Mouse (Mus musculus) hindbrain, embryonic 12.5 days (tissue): ENCODE results near the gene Crtac1. TPM values are rescaled to one million over a fixed set of nuclear protein-coding genes. Genes with fewer than 3 reads are reported as not detected.

Source experiments
- ATAC-seq: fragments of 200-750 bp; cut with Nextera tagmentation; 2 replicates; pipeline ENCODE4 v1.8.0; 2017; ENCODE audit warnings: moderate TSS enrichment; ENCODE audit not compliant: low FRiP score
- H3K27ac ChIP-seq: fragments of 300-500 bp; sonication (generic); 2 replicates; pipeline ENCODE4 v1.5.1; 2016; ENCODE audit warnings: mild to moderate bottlenecking
- H3K27me3 ChIP-seq: fragments of 300-500 bp; sonication (generic); 2 replicates; pipeline ENCODE4 v1.6.1; 2016; ENCODE audit warnings: mild to moderate bottlenecking
- H3K36me3 ChIP-seq: fragments of 300-500 bp; sonication (generic); 2 replicates; pipeline ENCODE4 v1.6.1; 2016; ENCODE audit warnings: mild to moderate bottlenecking
- H3K4me1 ChIP-seq: fragments of 300-500 bp; sonication (generic); 2 replicates; pipeline ENCODE4 v1.6.1; 2016
- H3K4me2 ChIP-seq: fragments of 300-500 bp; sonication (generic); replicated peaks from 2 replicates; pipeline ENCODE4 v1.6.1; 2016; ENCODE audit warnings: mild to moderate bottlenecking
- H3K4me3 ChIP-seq: fragments of 300-500 bp; sonication (generic); 2 replicates; pipeline ENCODE4 v1.5.1; 2016; ENCODE audit warnings: mild to moderate bottlenecking
- H3K9ac ChIP-seq: fragments of 300-500 bp; sonication (generic); 2 replicates; pipeline ENCODE4 v1.6.1; 2016; ENCODE audit warnings: mild to moderate bottlenecking, moderate library complexity
- H3K9me3 ChIP-seq: fragments of 300-500 bp; sonication (generic); replicated peaks from 2 replicates; pipeline ENCODE4 v1.6.1; 2016; ENCODE audit warnings: mild to moderate bottlenecking
- WGBS: fragments of 180-500 bp; shearing (Covaris S2); methylation state at CpG from one replicate; pipeline ENCODE4 v1.1.7; 2016; 5-methylcytosine and 5-hydroxymethylcytosine counted together
- polyA plus RNA-seq: library from polyadenylated mRNA; unstranded; fragments of >200 nt; fragmentation: Nextera tagmentation; extraction: Ambion mirVana; gene quantifications from 2 replicates; pipeline ENCODE4 v1.2.1, GENCODE M21; 2016

Gene Crtac1
- polyA plus RNA-seq, 1 experiment from 2014 or later: 14.8 TPM

- H3K4me1 ChIP-seq: peaks cover 5% of the 10 kb centered on the region; the same call in 1 of the 2 replicates
- no peaks in the 10 kb centered on the region for H3K36me3 ChIP-seq
- 13% methylated on average over 3 of the region's 3 CpGs for WGBS
- no peak overlapping the region for H3K27ac ChIP-seq
- no peak overlapping the region for H3K4me3 ChIP-seq
- H3K9me3 ChIP-seq: no peaks in the 10 kb centered on the region
- no peak overlapping the region for H3K9ac ChIP-seq
- H3K27me3 ChIP-seq: 0 out of 2 replicates have a peak, but pooled peaks cover 6% of the 10 kb centered on the region
- no peak for ATAC-seq
- no peak overlapping the region for H3K4me2 ChIP-seq
Observed at GRCm38 (mm10) chr19:42443887-42444409, 12.4 kb upstream of the Crtac1 start.

- Histone ChIP-seq H3K9me3 (no peaks in the 10 kb centered on the region), H3K4me3 (no peak overlapping the region), H3K9ac (no peak overlapping the region), H3K4me2 (no peak overlapping the region), H3K36me3 (no peaks in the 10 kb centered on the region), H3K27ac (no peak overlapping the region), H3K4me1 (peaks cover 5% of the 10 kb centered on the region; the same call in 1 of the 2 replicates), H3K27me3 (0 out of 2 replicates have a peak, but pooled peaks cover 6% of the 10 kb centered on the region)
- no peak for ATAC-seq
- WGBS: 80% methylated on average over 4 of the region's 4 CpGs
Observed at GRCm38 (mm10) chr19:42443266-42443665, 11.7 kb upstream of the Crtac1 start.

- Histone ChIP-seq H3K9me3 (no peaks in the 10 kb centered on the region), H3K9ac (no peak overlapping the region), H3K27ac (no peak overlapping the region), H3K4me1 (peaks cover 5% of the 10 kb centered on the region; the same call in 1 of the 2 replicates), H3K27me3 (0 out of 2 replicates have a peak, but pooled peaks cover 6% of the 10 kb centered on the region), H3K4me2 (no peak overlapping the region), H3K36me3 (no peaks in the 10 kb centered on the region), H3K4me3 (no peak overlapping the region)
- ATAC-seq: no peak
- WGBS: 52% methylated on average over 8 of the region's 8 CpGs
Observed at GRCm38 (mm10) chr19:42442246-42443197, 10.9 kb upstream of the Crtac1 start.

- no peaks in the 10 kb centered on the region for H3K36me3 ChIP-seq
- no peak overlapping the region for H3K4me2 ChIP-seq
- peaks cover 5% of the 10 kb centered on the region; the same call in 1 of the 2 replicates for H3K4me1 ChIP-seq
- H3K4me3 ChIP-seq: no peak overlapping the region
- H3K9ac ChIP-seq: no peak overlapping the region
- no peaks in the 10 kb centered on the region for H3K9me3 ChIP-seq
- no peak for ATAC-seq
- H3K27me3 ChIP-seq: peaks cover 16% of the 10 kb centered on the region
- WGBS: 35% methylated on average over 3 of the region's 3 CpGs
- H3K27ac ChIP-seq: no peak overlapping the region
Observed at GRCm38 (mm10) chr19:42440089-42440488, 8.5 kb upstream of the Crtac1 start.

- Histone ChIP-seq H3K27me3 (peaks cover 20% of the 10 kb centered on the region), H3K27ac (no peak overlapping the region), H3K9me3 (no peaks in the 10 kb centered on the region), H3K4me2 (no peak overlapping the region), H3K36me3 (no peaks in the 10 kb centered on the region), H3K4me1 (peaks cover 5% of the 10 kb centered on the region; the same call in 1 of the 2 replicates), H3K4me3 (no peak overlapping the region), H3K9ac (no peak overlapping the region)
- ATAC-seq: no peak
- 81% methylated on average over 9 of the region's 9 CpGs for WGBS
Observed at GRCm38 (mm10) chr19:42439353-42439752, 7.8 kb upstream of the Crtac1 start.

GRCm38 (mm10) chr19:42435621-42436020 lies 4.0 kb upstream of the Crtac1 start:
- Histone ChIP-seq H3K27ac (no peak overlapping the region), H3K36me3 (no peaks in the 10 kb centered on the region), H3K4me3 (no peak overlapping the region), H3K27me3 (peaks cover 50% of the 10 kb centered on the region), H3K4me2 (no peak overlapping the region), H3K9me3 (no peaks in the 10 kb centered on the region), H3K9ac (no peak overlapping the region), H3K4me1 (peaks cover 14% of the 10 kb centered on the region)
- no peak for ATAC-seq
- WGBS: 52% methylated on average over 4 of the region's 4 CpGs

- H3K4me1 ChIP-seq: peaks cover 14% of the 10 kb centered on the region
- no peaks in the 10 kb centered on the region for H3K9me3 ChIP-seq
- H3K4me2 ChIP-seq: peak overlapping the region; percentile 86
- peaks cover 58% of the 10 kb centered on the region for H3K27me3 ChIP-seq
- 49% methylated on average over 8 of the region's 8 CpGs for WGBS
- peak overlapping the region; percentile 84; the same call in 1 of the 2 replicates for H3K9ac ChIP-seq
- no peaks in the 10 kb centered on the region for H3K36me3 ChIP-seq
- peak overlapping the region; percentile 66 for H3K4me3 ChIP-seq
- ATAC-seq: no peak
- peak overlapping the region; percentile 93 for H3K27ac ChIP-seq
Observed at GRCm38 (mm10) chr19:42432761-42433160, 1.2 kb upstream of the Crtac1 start.

GRCm38 (mm10) chr19:42432191-42432590 lies 608 bp upstream of the Crtac1 start:
- Histone ChIP-seq H3K4me1 (peaks cover 14% of the 10 kb centered on the region), H3K27ac (peak overlapping the region; percentile 93), H3K27me3 (peaks cover 58% of the 10 kb centered on the region), H3K9ac (peak overlapping the region; percentile 84), H3K4me3 (peak overlapping the region; percentile 66), H3K9me3 (no peaks in the 10 kb centered on the region), H3K36me3 (no peaks in the 10 kb centered on the region), H3K4me2 (peak overlapping the region; percentile 86)
- ATAC-seq: peak; percentile 78
- WGBS: under 1% methylated on average over 35 of the region's 44 CpGs

- Histone ChIP-seq H3K4me2 (peak overlapping the region; percentile 86), H3K9me3 (no peaks in the 10 kb centered on the region), H3K4me1 (peaks cover 14% of the 10 kb centered on the region), H3K27ac (peak overlapping the region; percentile 93; the same call in 1 of the 2 replicates), H3K4me3 (peak overlapping the region; percentile 66), H3K27me3 (peaks cover 61% of the 10 kb centered on the region), H3K36me3 (no peaks in the 10 kb centered on the region), H3K9ac (peak overlapping the region; percentile 84)
- ATAC-seq: peak; percentile 3; the same call in 1 of the 2 replicates
- 3% methylated on average over 19 of the region's 19 CpGs for WGBS
Observed at GRCm38 (mm10) chr19:42430981-42431380, 602 bp downstream of the Crtac1 start.

GRCm38 (mm10) chr19:42429410-42429809 lies 2.2 kb downstream of the Crtac1 start:
- Histone ChIP-seq H3K36me3 (no peaks in the 10 kb centered on the region), H3K4me3 (no peak overlapping the region), H3K27ac (no peak overlapping the region), H3K4me1 (peaks cover 22% of the 10 kb centered on the region), H3K9me3 (no peaks in the 10 kb centered on the region), H3K9ac (no peak overlapping the region), H3K4me2 (no peak overlapping the region), H3K27me3 (peaks cover 46% of the 10 kb centered on the region)
- WGBS: 13% methylated on average over 3 of the region's 3 CpGs
- ATAC-seq: no peak

GRCm38 (mm10) chr19:42425208-42425607 lies 6.4 kb downstream of the Crtac1 start:
- H3K9ac ChIP-seq: no peak overlapping the region
- H3K4me2 ChIP-seq: no peak overlapping the region
- H3K27me3 ChIP-seq: peaks cover 12% of the 10 kb centered on the region
- no peaks in the 10 kb centered on the region for H3K36me3 ChIP-seq
- H3K4me3 ChIP-seq: no peak overlapping the region
- no peaks in the 10 kb centered on the region for H3K9me3 ChIP-seq
- H3K4me1 ChIP-seq: peaks cover 20% of the 10 kb centered on the region
- ATAC-seq: no peak
- 18% methylated on average over 3 of the region's 3 CpGs for WGBS
- no peak overlapping the region for H3K27ac ChIP-seq

- no peak overlapping the region for H3K4me3 ChIP-seq
- ATAC-seq: no peak
- no peak overlapping the region for H3K27ac ChIP-seq
- H3K4me1 ChIP-seq: no peaks in the 10 kb centered on the region
- WGBS: 82% methylated on average over 8 of the region's 8 CpGs
- H3K27me3 ChIP-seq: peaks cover 11% of the 10 kb centered on the region; the same call in 1 of the 2 replicates
- no peak overlapping the region for H3K4me2 ChIP-seq
- H3K9me3 ChIP-seq: no peaks in the 10 kb centered on the region
- no peak overlapping the region for H3K9ac ChIP-seq
- no peaks in the 10 kb centered on the region for H3K36me3 ChIP-seq
Observed at GRCm38 (mm10) chr19:42415042-42415441, 16.5 kb downstream of the Crtac1 start.
